Mouse (Mus musculus): ENCODE measurements at regions not wholly inside any gene's neighbourhood (a gene's known extent, or its start where the extent isn't known, plus 50 kb on each side); places are given as distances from the start of the nearest gene placed in this dataset.

MicroRNA genes in the stretch of these regions (microRNA counts, 519-probe panel; counts per million panel counts)
- microRNA mmu-miR-30a = 5,101 counts per million, percentile 53 among the panel's probes with 10 or more counts
- 6,111 counts per million, percentile 77 among the panel's probes with 10 or more counts for microRNA mmu-miR-30c

Small RNA genes in the stretch of these regions (microRNA-seq; reads per million reads assigned to microRNA genes)
- 12,276 reads per million, percentile 97 among the genes with 10 or more reads in this experiment for gene Mir30a (ENCODE audit: borderline number of aligned reads)
- gene Mir30c-2 (ENCODE audit: borderline number of aligned reads) = 92.0 reads per million, percentile 63 among the genes with 10 or more reads in this experiment
